Mouse (Mus musculus) embryonic facial prominence, embryonic 11.5 days (tissue): ENCODE measurements around the gene Rpl9-ps1. TPM values are rescaled to one million over a fixed set of nuclear protein-coding genes. Genes with fewer than 3 reads are reported as not detected.

Experiments
- ATAC-seq: fragments of 200-750 bp; cut with Nextera tagmentation; replicated peaks from 2 replicates; pipeline ENCODE4 v1.8.0; 2017; ENCODE audit warnings: low read depth; ENCODE audit not compliant: insufficient number of reproducible peaks, low FRiP score, low TSS enrichment
- DNase-seq: peaks from one replicate; pipeline ENCODE4 v3.0.0-alpha.2; 2015; ENCODE audit warnings: low spot score
- H3K27ac ChIP-seq: fragments of 300-500 bp; sonication (generic); replicated peaks from 2 replicates; pipeline ENCODE4 v1.5.1; 2014; ENCODE audit warnings: mild to moderate bottlenecking, low read depth, low read length, control low read depth
- H3K27me3 ChIP-seq: fragments of 300-500 bp; sonication (generic); 2 replicates; pipeline ENCODE4 v1.6.1; 2014; ENCODE audit warnings: mild to moderate bottlenecking, low read length, moderate library complexity, mixed read lengths; ENCODE audit not compliant: control insufficient read depth, insufficient read depth
- H3K36me3 ChIP-seq: fragments of 300-500 bp; sonication (generic); replicated peaks from 2 replicates; pipeline ENCODE4 v1.6.1; 2014; ENCODE audit warnings: low read depth, mild to moderate bottlenecking, low read length, moderate library complexity, mixed read lengths; ENCODE audit not compliant: control insufficient read depth, insufficient read depth
- H3K4me1 ChIP-seq: fragments of 300-500 bp; sonication (generic); 2 replicates; pipeline ENCODE4 v1.6.1; 2014; ENCODE audit warnings: low read length, mixed read lengths; ENCODE audit not compliant: control insufficient read depth, insufficient read depth
- H3K4me2 ChIP-seq: fragments of 300-500 bp; sonication (generic); 2 replicates; pipeline ENCODE4 v1.6.1; 2014; ENCODE audit warnings: low read depth, mild to moderate bottlenecking, control low read depth, low read length, moderate library complexity
- H3K4me3 ChIP-seq: fragments of 300-500 bp; sonication (generic); 2 replicates; pipeline ENCODE4 v1.5.1; 2014; ENCODE audit warnings: low read depth, low read length, control low read depth
- H3K9ac ChIP-seq: fragments of 300-500 bp; sonication (generic); replicated peaks from 2 replicates; pipeline ENCODE4 v1.6.1; 2014; ENCODE audit warnings: mild to moderate bottlenecking, control low read depth, low read length
- H3K9me3 ChIP-seq: fragments of 300-500 bp; sonication (generic); replicated peaks from 2 replicates; pipeline ENCODE4 v1.6.1; 2016; ENCODE audit warnings: mild to moderate bottlenecking, low read length, inconsistent platforms, mixed read lengths; ENCODE audit not compliant: control insufficient read depth
- WGBS: fragments of 180-500 bp; shearing (Covaris S2); extraction: QIAGEN DNeasy Blood & Tissue Kit; methylation state at CpG from one replicate; pipeline ENCODE4 v1.1.7; 2014; 5-methylcytosine and 5-hydroxymethylcytosine counted together
- polyA plus RNA-seq: library from polyadenylated mRNA; unstranded; fragments of >200 nt; fragmentation: Nextera tagmentation; extraction: Ambion mirVana; gene quantifications from 2 replicates; pipeline ENCODE4 v1.2.1, GENCODE M21; 2014

Rpl9-ps1 gene
- polyA plus RNA-seq, 1 experiment from 2014 or later = not detected

DNA sequence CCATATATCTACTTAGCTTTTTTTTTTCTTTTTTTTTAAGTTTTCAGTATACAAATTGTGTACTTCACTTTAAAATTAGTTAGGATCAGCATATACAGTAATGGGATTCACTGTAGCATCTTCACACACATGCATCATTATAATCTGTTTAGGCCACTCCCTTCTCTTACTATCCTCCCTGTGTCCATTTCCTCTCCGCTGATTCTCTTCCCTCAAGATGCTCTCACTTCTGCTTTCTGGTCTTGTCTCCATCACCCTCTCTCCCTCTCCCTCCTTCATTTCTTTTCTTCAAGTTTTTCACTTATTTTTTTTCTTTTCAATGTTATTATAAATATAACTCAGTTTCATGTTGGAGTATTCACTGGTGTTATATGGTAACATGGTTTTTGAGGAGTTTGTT, 26.4 kb downstream of the Rpl9-ps1 start:
- DNase-seq = no peak
- no peak overlapping the region for H3K27ac ChIP-seq
- no peak overlapping the region for H3K4me3 ChIP-seq
- H3K4me2 ChIP-seq = no peak overlapping the region
- H3K27me3 ChIP-seq = no peaks in the 10 kb centered on the region
- 90% methylated on average over 1 of the region's 1 CpGs for WGBS
- no peaks in the 10 kb centered on the region for H3K9me3 ChIP-seq
- no peaks in the 10 kb centered on the region for H3K36me3 ChIP-seq
- no peak for ATAC-seq
- no peaks in the 10 kb centered on the region for H3K4me1 ChIP-seq
- H3K9ac ChIP-seq = no peak overlapping the region

GRCm38 (mm10) chr11:83618238-83618637, 27.2 kb downstream of the Rpl9-ps1 start:
- ATAC-seq = no peak
- no peaks in the 10 kb centered on the region for H3K4me1 ChIP-seq

DNA sequence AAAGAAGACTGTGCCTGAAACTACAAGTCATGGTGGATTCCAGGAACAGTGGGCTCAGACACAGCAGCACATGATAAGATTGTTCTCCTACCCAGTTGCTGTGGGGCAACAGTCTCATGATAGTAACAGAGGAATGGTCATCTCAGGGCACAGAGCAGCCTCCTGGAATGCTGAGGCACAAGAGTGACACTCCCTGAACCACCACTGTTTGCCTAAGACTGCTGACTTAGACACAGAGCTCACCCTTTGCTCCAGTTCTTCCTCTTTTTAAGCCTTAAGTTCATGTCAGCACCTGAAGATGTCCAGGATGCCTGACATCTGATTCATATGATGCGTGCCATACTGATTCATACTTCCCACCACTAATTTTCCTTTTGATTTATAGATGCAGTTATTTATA, 28.8 kb downstream of the Rpl9-ps1 start:
- Histone ChIP-seq H3K27ac (no peak overlapping the region), H3K4me1 (no peaks in the 10 kb centered on the region), H3K9me3 (no peaks in the 10 kb centered on the region), H3K4me2 (no peak overlapping the region), H3K4me3 (no peak overlapping the region), H3K36me3 (no peaks in the 10 kb centered on the region), H3K9ac (no peak overlapping the region), H3K27me3 (no peaks in the 10 kb centered on the region)
- ATAC-seq (no peak), DNase-seq (no peak)
- 88% methylated on average over 1 of the region's 1 CpGs for WGBS

More at GRCm38 (mm10) chr11:83618238-83618637, 27.2 kb downstream of the Rpl9-ps1 start:
- H3K9me3 ChIP-seq = no peaks in the 10 kb centered on the region
- H3K4me3 ChIP-seq = no peak overlapping the region
- H3K27me3 ChIP-seq = no peaks in the 10 kb centered on the region
- no peaks in the 10 kb centered on the region for H3K36me3 ChIP-seq
- DNase-seq = no peak
- no peak overlapping the region for H3K9ac ChIP-seq
- H3K4me2 ChIP-seq = no peak overlapping the region
- H3K27ac ChIP-seq = no peak overlapping the region
- WGBS = 66% methylated on average over 5 of the region's 5 CpGs

DNA sequence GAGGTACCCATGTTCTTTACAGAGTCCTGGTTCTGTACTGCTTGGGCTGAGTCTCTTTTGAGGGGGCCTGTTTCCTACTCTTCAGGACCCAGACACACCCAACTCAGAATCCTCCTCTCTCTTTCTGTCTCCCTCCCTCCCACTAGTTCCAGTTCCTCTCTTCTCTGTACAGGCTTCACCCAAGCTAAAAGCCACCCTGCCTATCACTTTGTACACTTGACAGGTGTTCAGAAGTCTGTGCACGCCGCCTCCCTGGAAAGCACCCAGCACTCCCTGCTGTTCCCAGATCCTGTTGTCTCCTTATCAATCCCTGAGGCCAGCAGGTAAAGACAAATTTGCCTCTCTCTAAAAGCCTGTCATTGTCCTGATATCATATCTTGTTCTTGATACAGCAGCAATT, 34.5 kb downstream of the Rpl9-ps1 start:
- Histone ChIP-seq H3K36me3 (no peaks in the 10 kb centered on the region), H3K4me3 (no peak overlapping the region), H3K4me1 (no peaks in the 10 kb centered on the region), H3K9ac (no peak overlapping the region), H3K9me3 (no peaks in the 10 kb centered on the region), H3K27ac (no peak overlapping the region), H3K27me3 (no peaks in the 10 kb centered on the region), H3K4me2 (no peak overlapping the region)
- no peak for ATAC-seq
- 82% methylated on average over 2 of the region's 2 CpGs for WGBS
- no peak for DNase-seq

- Histone ChIP-seq H3K36me3 (no peaks in the 10 kb centered on the region), H3K4me3 (no peak overlapping the region), H3K4me1 (no peaks in the 10 kb centered on the region), H3K9me3 (no peaks in the 10 kb centered on the region), H3K9ac (no peak overlapping the region), H3K4me2 (no peak overlapping the region), H3K27me3 (no peaks in the 10 kb centered on the region), H3K27ac (no peak overlapping the region)
- ATAC-seq = no peak
- 45% methylated on average over 1 of the region's 1 CpGs for WGBS
- no peak for DNase-seq
Observed at GRCm38 (mm10) chr11:83606396-83606795, 39.0 kb downstream of the Rpl9-ps1 start.

DNA sequence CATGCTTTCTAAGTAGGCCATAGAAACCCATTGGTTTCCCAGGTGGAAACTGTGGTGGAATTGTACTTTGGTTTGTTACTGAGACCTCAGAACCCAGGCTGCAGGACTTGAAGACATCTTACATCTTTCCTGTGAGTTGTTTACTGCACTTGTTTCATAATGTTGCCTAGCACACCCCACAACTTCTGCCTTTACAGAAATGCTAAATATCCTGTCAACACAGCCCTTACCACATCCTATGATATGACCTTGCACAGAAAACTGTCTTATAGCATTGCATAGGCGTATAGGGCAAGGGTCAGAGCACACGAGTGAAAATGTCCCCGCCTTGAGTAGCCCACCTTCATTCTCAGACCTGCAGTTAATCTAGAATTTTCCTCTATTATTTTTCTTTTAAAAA, 39.9 kb downstream of the Rpl9-ps1 start:
- no peak overlapping the region for H3K4me3 ChIP-seq
- 93% methylated on average over 3 of the region's 3 CpGs for WGBS
- H3K9ac ChIP-seq = no peak overlapping the region
- H3K27ac ChIP-seq = no peak overlapping the region
- no peak for ATAC-seq
- H3K4me2 ChIP-seq = no peak overlapping the region
- no peaks in the 10 kb centered on the region for H3K9me3 ChIP-seq
- no peaks in the 10 kb centered on the region for H3K36me3 ChIP-seq
- no peaks in the 10 kb centered on the region for H3K4me1 ChIP-seq
- DNase-seq = no peak
- no peaks in the 10 kb centered on the region for H3K27me3 ChIP-seq

GRCm38 (mm10) chr11:83604698-83605097, 40.7 kb downstream of the Rpl9-ps1 start:
- H3K27me3 ChIP-seq = no peaks in the 10 kb centered on the region
- no peak overlapping the region for H3K4me2 ChIP-seq
- DNase-seq = no peak
- WGBS = 81% methylated on average over 4 of the region's 4 CpGs
- no peaks in the 10 kb centered on the region for H3K36me3 ChIP-seq
- H3K9me3 ChIP-seq = no peaks in the 10 kb centered on the region
- H3K4me3 ChIP-seq = no peak overlapping the region
- ATAC-seq = no peak
- no peaks in the 10 kb centered on the region for H3K4me1 ChIP-seq
- H3K27ac ChIP-seq = no peak overlapping the region
- no peak overlapping the region for H3K9ac ChIP-seq

DNA sequence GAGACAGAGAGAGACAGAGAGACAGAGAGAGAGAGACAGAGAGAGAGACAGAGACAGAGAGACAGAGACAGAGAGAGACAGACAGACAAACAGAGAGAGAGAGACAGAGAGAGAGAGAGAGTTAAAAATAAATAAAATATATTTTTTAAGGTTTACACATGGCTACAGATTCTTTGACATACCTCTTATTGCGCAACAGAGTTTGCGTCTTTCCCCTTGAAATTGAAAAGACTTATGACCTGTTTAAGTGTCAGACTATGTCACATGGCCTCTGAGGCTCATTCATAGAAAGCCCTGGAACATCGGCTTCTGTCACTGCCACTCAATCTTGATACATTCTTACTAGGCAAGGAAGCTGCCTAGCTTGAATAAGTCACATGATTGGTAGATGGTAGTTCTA, 42.0 kb downstream of the Rpl9-ps1 start:
- H3K27me3 ChIP-seq = no peaks in the 10 kb centered on the region
- no peak overlapping the region for H3K4me3 ChIP-seq
- no peak overlapping the region for H3K27ac ChIP-seq
- DNase-seq = no peak
- H3K36me3 ChIP-seq = no peaks in the 10 kb centered on the region
- ATAC-seq = no peak
- H3K4me1 ChIP-seq = no peaks in the 10 kb centered on the region
- no peaks in the 10 kb centered on the region for H3K9me3 ChIP-seq
- 92% methylated on average over 3 of the region's 3 CpGs for WGBS
- no peak overlapping the region for H3K9ac ChIP-seq
- no peak overlapping the region for H3K4me2 ChIP-seq
